8 mouse cellular contexts compared by ENCODE assay signal in the genomic region with DNA sequence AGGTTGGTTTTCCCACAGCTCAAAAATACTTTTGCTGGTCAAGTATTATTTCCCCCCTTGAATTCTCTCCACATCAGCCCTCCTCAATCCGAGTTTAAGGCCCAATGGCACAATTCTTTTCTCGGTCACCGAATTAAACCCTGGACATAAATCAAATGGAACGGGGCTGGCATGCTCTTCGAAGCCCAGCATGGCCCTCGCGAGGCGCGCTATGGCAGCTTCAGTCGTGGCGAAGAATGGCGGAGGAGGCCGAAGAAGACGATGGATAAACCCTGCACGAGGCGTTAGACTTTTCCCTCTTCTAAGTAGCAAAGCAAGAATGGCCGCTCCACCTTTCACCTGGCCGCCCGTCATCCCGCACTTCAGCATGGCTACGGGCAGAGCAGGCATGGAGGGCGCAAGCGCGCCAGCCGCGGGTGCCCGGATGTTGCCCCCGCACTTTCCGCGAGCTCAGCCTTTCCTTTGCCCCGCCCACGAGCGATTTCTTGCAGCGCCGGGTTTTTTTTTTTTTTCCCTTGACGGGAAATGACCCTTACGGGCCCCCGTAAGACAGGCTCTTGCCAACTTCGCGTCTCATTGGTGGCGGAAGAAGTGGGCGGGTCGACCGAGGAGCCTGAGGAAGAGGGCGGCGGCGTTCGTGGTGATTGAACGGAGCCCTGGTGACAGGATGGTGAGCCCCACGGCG. TPM values are rescaled to one million over a fixed set of nuclear protein-coding genes. Genes with fewer than 3 reads are reported as not detected.
A peak's percentile ranks its signal among the peaks of the same experiment; 100 is the strongest.
DNase-seq lines count a peak whose midpoint lies in the region; ATAC-seq and TF ChIP-seq lines count a peak whose summit lies in the region.

A gene (minus strand): TSS at position 427 of the 685 bp plus-strand sequence.
A gene (plus strand): TSS at position 563 of the 685 bp plus-strand sequence.

- peak within 1 kb of the TSS; percentile 86 for H3K4me2 ChIP-seq in forebrain, embryonic 16.5 days (ENCODE audit: low read length)
- H3K4me2 ChIP-seq in lung, embryonic 14.5 days: peak within 1 kb of the TSS; percentile 86

- peak; percentile 90 for ATAC-seq in G1E (ENCODE audit: extremely low read depth, insufficient number of reproducible peaks, low FRiP score, poor library complexity, severe bottlenecking)
- ATAC-seq in forebrain, embryonic 16.5 days: peak; percentile 94
- ATAC-seq in lung, embryonic 14.5 days (ENCODE audit: insufficient read depth): peak; percentile 92

- H3K27me3 ChIP-seq in G1E (ENCODE audit: insufficient read depth, low read length): no peaks in the 10 kb centered on the region
- H3K27me3 ChIP-seq in forebrain, embryonic 16.5 days (replicated peaks; ENCODE audit: control insufficient read depth, insufficient read depth, low read length): no peaks in the 10 kb centered on the region
- H3K27me3 ChIP-seq in lung, embryonic 14.5 days (ENCODE audit: insufficient read depth, low read length): no peaks in the 10 kb centered on the region
- H3K27me3 ChIP-seq in thymus, adult 2 months (ENCODE audit: control insufficient read depth, insufficient read depth, low read length): no peaks in the 10 kb centered on the region

- peak; percentile 90 for DNase-seq in G1E (ENCODE audit: low spot score)
- DNase-seq in cerebellum, adult 18-20 months: peak; percentile 96 to 99
- DNase-seq in heart, postnatal 36 days: peak; percentile 98 to 99
- DNase-seq in layer of hippocampus, adult 2 months (ENCODE audit: low spot score in 2 of 2): peak; percentile 96 to 99
- peak; percentile 100 for DNase-seq in lung, embryonic 14.5 days
- peak; percentile 98 for DNase-seq in thymus, adult 2 months

- no peaks in the 10 kb centered on the region for H3K9me3 ChIP-seq in G1E (replicated peaks)
- H3K9me3 ChIP-seq in forebrain, embryonic 16.5 days (ENCODE audit: control insufficient read depth, low read length): no peaks in the 10 kb centered on the region
- H3K9me3 ChIP-seq in lung, embryonic 14.5 days (ENCODE audit: low read depth, low read length): no peaks in the 10 kb centered on the region

- peak; percentile 84 for TF ChIP-seq POLR2A in olfactory bulb, adult 2 months (IDR thresholded peaks at IDR 0.05; ENCODE audit: insufficient read depth, low read depth, low read length)
- peak; percentile 81 for TF ChIP-seq POLR2A in thymus, adult 2 months (IDR thresholded peaks at IDR 0.05; ENCODE audit: control insufficient read depth, extremely low read depth, insufficient read depth, low read length, poor library complexity)

- H3K4me3 ChIP-seq in G1E (ENCODE audit: low read depth, low read length): peak within 1 kb of the TSS; percentile 93
- peak within 1 kb of the TSS; percentile 77 for H3K4me3 ChIP-seq in forebrain, embryonic 16.5 days (replicated peaks; ENCODE audit: low read length)
- H3K4me3 ChIP-seq in layer of hippocampus, adult 2 months: peak within 1 kb of the TSS; percentile 87
- H3K4me3 ChIP-seq in lung, embryonic 14.5 days (ENCODE audit: low read depth, low read length): peak within 1 kb of the TSS; percentile 86
- peak within 1 kb of the TSS; percentile 73 for H3K4me3 ChIP-seq in olfactory bulb, adult 2 months (ENCODE audit: insufficient read depth, low read depth, low read length)
- H3K4me3 ChIP-seq in thymus, adult 2 months (ENCODE audit: control insufficient read depth, insufficient read depth, low read length): peak within 1 kb of the TSS; percentile 78

- peaks cover 42% of the 10 kb centered on the region for H3K36me3 ChIP-seq in G1E (replicated peaks)
- no peaks in the 10 kb centered on the region for H3K36me3 ChIP-seq in forebrain, embryonic 16.5 days (ENCODE audit: control insufficient read depth, insufficient read depth)
- no peaks in the 10 kb centered on the region for H3K36me3 ChIP-seq in lung, embryonic 14.5 days (ENCODE audit: insufficient read depth)
- no peaks in the 10 kb centered on the region for H3K36me3 ChIP-seq in thymus, adult 2 months (ENCODE audit: control insufficient read depth, insufficient read depth, low read length)

- intact Hi-C loops in heart, postnatal 36 days (cut with DNase I): loop anchor here (2.0 kb wide), 1 partner anchor 19 kb away; a partner anchor contains a TSS

- H3K9ac ChIP-seq in forebrain, embryonic 16.5 days (replicated peaks; ENCODE audit: low read depth, low read length): peak within 1 kb of the TSS; percentile 89
- peak within 1 kb of the TSS; percentile 84 for H3K9ac ChIP-seq in lung, embryonic 14.5 days

- WGBS in forebrain, embryonic 16.5 days: 1% methylated on average over 49 of the region's 51 CpGs
- WGBS in lung, embryonic 14.5 days: 1% methylated on average over 51 of the region's 51 CpGs
- under 1% methylated on average over 51 of the region's 51 CpGs for WGBS in olfactory bulb, adult 2 months
- under 1% methylated on average over 51 of the region's 51 CpGs for WGBS in thymus, adult 2 months

- H3K4me1 ChIP-seq in G1E (ENCODE audit: insufficient read depth, low read depth, low read length): peaks cover 26% of the 10 kb centered on the region
- H3K4me1 ChIP-seq in forebrain, embryonic 16.5 days (replicated peaks; ENCODE audit: control insufficient read depth, insufficient read depth, low read length): peaks cover 12% of the 10 kb centered on the region
- H3K4me1 ChIP-seq in lung, embryonic 14.5 days (ENCODE audit: insufficient read depth): 0 out of 2 replicates have a peak, but pooled peaks cover 2% of the 10 kb centered on the region
- peaks cover 5% of the 10 kb centered on the region for H3K4me1 ChIP-seq in olfactory bulb, adult 2 months (ENCODE audit: control insufficient read depth, insufficient read depth, low read length)
- peaks cover 6% of the 10 kb centered on the region for H3K4me1 ChIP-seq in thymus, adult 2 months (replicated peaks; ENCODE audit: control insufficient read depth, insufficient read depth, low read length)

- peak within 1 kb of the TSS; percentile 77 for H3K27ac ChIP-seq in forebrain, embryonic 16.5 days (ENCODE audit: low read length)
- H3K27ac ChIP-seq in layer of hippocampus, adult 2 months: peak within 1 kb of the TSS; percentile 94
- H3K27ac ChIP-seq in lung, embryonic 14.5 days (ENCODE audit: low read depth): peak within 1 kb of the TSS; percentile 70
- H3K27ac ChIP-seq in olfactory bulb, adult 2 months (ENCODE audit: insufficient read depth, low read depth, low read length): peak within 1 kb of the TSS; percentile 96
- no peak within 1 kb of the TSS for H3K27ac ChIP-seq in thymus, adult 2 months (ENCODE audit: control insufficient read depth, insufficient read depth, low read length)

- TF ChIP-seq CTCF in G1E (IDR thresholded peaks at IDR 0.05; ENCODE audit: low read depth, low read length): no peak
- no peak for TF ChIP-seq CTCF in layer of hippocampus, adult 2 months (conservative IDR thresholded peaks at IDR 0.05)
- no peak for TF ChIP-seq CTCF in lung, embryonic 14.5 days (IDR thresholded peaks at IDR 0.05; ENCODE audit: low read depth)
- TF ChIP-seq CTCF in olfactory bulb, adult 2 months (IDR thresholded peaks at IDR 0.05; ENCODE audit: insufficient read depth, low read depth, low read length): no peak
- TF ChIP-seq CTCF in thymus, adult 2 months (IDR thresholded peaks at IDR 0.05; ENCODE audit: borderline replicate concordance, control insufficient read depth, extremely low read depth, insufficient read depth, low read length, poor library complexity): peak; percentile 63; the same call in 1 of the 2 replicates

RNA-seq across cellular contexts. Expression of the first gene that starts in this region (rescaled TPM):
- total RNA-seq in G1E (2014; fragmentation: Nextera tagmentation) (47.3 and 48.3 TPM in 2 replicates), G1E (2017) (17.3 and 20.8 TPM in 2 replicates)
- polyA plus RNA-seq in G1E (2012): 0.85 and 2.8 TPM in 2 replicates
- 19.2 and 19.7 TPM in 2 replicates for polyA plus RNA-seq in forebrain, embryonic 16.5 days (2015; fragmentation: Nextera tagmentation; extraction: Ambion mirVana)
- under 1 TPM; 0.57 to 0.94 TPM for total RNA-seq in heart, postnatal 36 days (2021)
- total RNA-seq in layer of hippocampus, adult 2 months (2021): 1 to 10 TPM; 5.1 to 5.9 TPM
- polyA plus RNA-seq in lung, embryonic 14.5 days (2014; fragmentation: Nextera tagmentation; extraction: Ambion mirVana): 5.3 and 6.4 TPM in 2 replicates
- polyA plus RNA-seq in olfactory bulb, adult 2 months (2012; ENCODE audit: insufficient read depth, insufficient read length, low replicate concordance, missing spikeins): not detected in 2 replicates
- 6.3 and 7.2 TPM in 2 replicates for polyA plus RNA-seq in thymus, adult 2 months (2012; rRNA removed)

RNA-seq across cellular contexts. Expression of the second gene that starts in this region (rescaled TPM):
- total RNA-seq in G1E (2014; fragmentation: Nextera tagmentation) (147 and 207 TPM in 2 replicates), G1E (2017) (228 and 249 TPM in 2 replicates)
- polyA plus RNA-seq in G1E (2012): 9.8 and 13.5 TPM in 2 replicates
- 264 and 288 TPM in 2 replicates for polyA plus RNA-seq in forebrain, embryonic 16.5 days (2015; fragmentation: Nextera tagmentation; extraction: Ambion mirVana)
- 10 to 100 TPM; 94.4 to 97.5 TPM for total RNA-seq in heart, postnatal 36 days (2021)
- total RNA-seq in layer of hippocampus, adult 2 months (2021): 100 to 1,000 TPM; 173 to 186 TPM
- 219 and 223 TPM in 2 replicates for polyA plus RNA-seq in lung, embryonic 14.5 days (2014; fragmentation: Nextera tagmentation; extraction: Ambion mirVana)
- polyA plus RNA-seq in olfactory bulb, adult 2 months (2012; ENCODE audit: insufficient read depth, insufficient read length, low replicate concordance, missing spikeins): 225 TPM in 1 of 2 replicates, not detected in the other
- 38.7 and 54.5 TPM in 2 replicates for polyA plus RNA-seq in thymus, adult 2 months (2012; rRNA removed)
